Mouse (Mus musculus): ENCODE results near the gene Phldb1.

Gene Phldb1

GRCm38 (mm10) chr9:44708429-44708765 is 26.6 kb downstream of the Phldb1 start:
- DNase-seq: peak in 1 of 2 experiments; percentile 48

- DNase-seq: no peak
Measured at GRCm38 (mm10) chr9:44707749-44708428, 27.1 kb downstream of the Phldb1 start.

GRCm38 (mm10) chr9:44699730-44700129 is 35.3 kb downstream of the Phldb1 start:
- no peak for DNase-seq

- no peak for DNase-seq
Measured at GRCm38 (mm10) chr9:44699196-44699595, 35.8 kb downstream of the Phldb1 start.

GRCm38 (mm10) chr9:44697866-44698265 is 37.1 kb downstream of the Phldb1 start:
- no peak for DNase-seq

- peak in 1 of 2 experiments; percentile 3 for DNase-seq
Measured at GRCm38 (mm10) chr9:44693071-44693470, 41.9 kb downstream of the Phldb1 start.

- DNase-seq: peak in 1 of 2 experiments; percentile 4
Measured at GRCm38 (mm10) chr9:44691671-44692520, 43.1 kb downstream of the Phldb1 start.

GRCm38 (mm10) chr9:44690641-44691040 is 44.4 kb downstream of the Phldb1 start:
- DNase-seq: peak in 1 of 2 experiments; percentile 24

GRCm38 (mm10) chr9:44688013-44688412 is 47.0 kb downstream of the Phldb1 start:
- DNase-seq: no peak

- DNase-seq: no peak
Measured at GRCm38 (mm10) chr9:44686638-44687037, 48.4 kb downstream of the Phldb1 start.

GRCm38 (mm10) chr9:44685346-44686330 is 49.4 kb downstream of the Phldb1 start:
- peak; percentile 44 to 73 for DNase-seq

- DNase-seq: no peak
Measured at GRCm38 (mm10) chr9:44683046-44683445, 52.0 kb downstream of the Phldb1 start.

GRCm38 (mm10) chr9:44679565-44679964 is 55.4 kb downstream of the Phldb1 start:
- no peak for DNase-seq

GRCm38 (mm10) chr9:44678288-44678871 is 56.6 kb downstream of the Phldb1 start:
- DNase-seq: no peak

GRCm38 (mm10) chr9:44673005-44673404 is 62.0 kb downstream of the Phldb1 start, which contains the start of gene Treh:
TSS of gene Treh (plus strand) at chr9:44673233.
- DNase-seq: no peak

- no peak for DNase-seq
Measured at GRCm38 (mm10) chr9:44672291-44672865, 62.6 kb downstream of the Phldb1 start.

GRCm38 (mm10) chr9:44671416-44671815 is 63.6 kb downstream of the Phldb1 start:
- no peak for DNase-seq

GRCm38 (mm10) chr9:44663706-44664105 is 71.3 kb downstream of the Phldb1 start:
- no peak for DNase-seq

- DNase-seq: peak; percentile 40 to 53
Measured at GRCm38 (mm10) chr9:44655098-44656066, 79.6 kb downstream of the Phldb1 start.

- no peak for DNase-seq
Measured at GRCm38 (mm10) chr9:44653896-44654295, 81.1 kb downstream of the Phldb1 start.

GRCm38 (mm10) chr9:44652027-44652426 is 83.0 kb downstream of the Phldb1 start:
- peak; percentile 65 to 86 for DNase-seq
